ENCODE assay signal across 9 mouse cellular contexts in the genomic region with DNA sequence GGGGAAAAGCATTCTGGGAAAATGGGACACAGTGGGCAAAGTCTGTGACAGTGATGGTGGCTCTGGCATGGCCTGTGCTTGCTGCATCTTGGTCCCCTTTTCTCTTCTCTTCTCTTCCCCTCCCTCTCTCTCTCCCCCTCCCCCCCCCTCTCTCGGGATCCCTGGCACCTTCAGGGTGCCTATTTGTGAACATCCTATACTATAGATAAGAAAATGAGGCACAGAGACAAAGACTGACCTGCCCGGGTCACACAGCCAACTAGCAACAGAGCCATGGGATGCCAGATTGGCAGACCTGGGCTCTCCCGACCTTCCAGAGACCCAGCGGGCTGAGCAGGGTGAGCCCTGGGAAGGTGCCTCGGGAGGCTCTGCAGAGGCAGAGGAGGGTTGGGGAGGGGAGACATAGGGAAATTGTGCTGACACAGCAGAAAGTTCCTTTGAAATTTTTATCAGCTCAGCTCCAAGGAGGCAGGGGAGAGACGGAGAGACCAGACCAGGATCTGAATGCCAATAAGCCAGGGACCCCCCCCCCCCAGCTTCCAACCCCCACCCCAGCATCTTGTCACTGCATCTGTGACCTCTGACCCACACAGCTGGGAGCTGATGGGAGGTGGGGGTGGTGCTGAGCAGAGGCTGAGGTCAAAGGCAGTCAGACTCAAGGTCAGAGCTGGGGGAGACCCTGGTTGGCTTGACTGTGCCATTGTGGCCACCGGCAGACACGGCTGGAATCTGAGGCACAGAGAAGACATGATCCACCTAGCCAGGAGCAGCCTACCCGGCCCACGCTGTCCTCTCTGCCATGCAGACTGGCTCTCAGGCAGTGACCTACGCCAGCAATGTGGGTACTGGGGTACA. TPM values are rescaled to one million over a fixed set of nuclear protein-coding genes. Genes with fewer than 3 reads are reported as not detected.
DNase-seq lines count a peak whose midpoint lies in the region; ATAC-seq and TF ChIP-seq lines count a peak whose summit lies in the region.
"Had no signal": no experiment of that assay in that cellular context is flagged by ENCODE, and none has a peak within 500 bp of the region (broad histone marks: within the 10 kb centered on the region; RNA-seq: fewer than 3 reads in every experiment).

No protein-coding gene starts in this region.

- TF ChIP-seq CTCF in layer of hippocampus, adult 2 months (conservative IDR thresholded peaks at IDR 0.05), result no peak

- in situ Hi-C loops in ES-E14 (cut with MboI; ENCODE audit: low sequenced_read_pairs in 2 of 2, unreplicated experiment in 2 of 2), result no loop called here

- H3K9ac ChIP-seq in ES-E14 (ENCODE audit: insufficient read depth, low read depth, low read length, poor library complexity, severe bottlenecking), result no peak overlapping the region; the same call in 1 of the 2 replicates
- 0 out of 2 replicates have a peak overlapping the region, but pooled peaks have one; percentile 6 for H3K9ac ChIP-seq in embryonic facial prominence, embryonic 12.5 days
- H3K9ac ChIP-seq in hindbrain, embryonic 16.5 days (ENCODE audit: low read depth, low read length), result no peak overlapping the region

- no peak overlapping the region for H3K4me2 ChIP-seq in embryonic facial prominence, embryonic 12.5 days (replicated peaks)
- no peak overlapping the region for H3K4me2 ChIP-seq in hindbrain, embryonic 16.5 days (ENCODE audit: low read length)

- H3K4me3 ChIP-seq in layer of hippocampus, adult 2 months, result no peak overlapping the region
- H3K4me3 ChIP-seq in ES-E14 (ENCODE audit: insufficient read depth in 1 of 2, low read depth in 1 of 2, low read length in 2 of 2, poor library complexity in 1 of 2, severe bottlenecking in 1 of 2), result peak overlapping the region; percentile 9 to 37; a peak in 2 of 4 replicates
- H3K4me3 ChIP-seq in embryonic facial prominence, embryonic 12.5 days, result no peak overlapping the region
- no peak overlapping the region for H3K4me3 ChIP-seq in hindbrain, embryonic 16.5 days (ENCODE audit: low read length)

- ATAC-seq in embryonic facial prominence, embryonic 12.5 days (ENCODE audit: insufficient number of reproducible peaks, insufficient read depth, low FRiP score, low TSS enrichment), result no peak
- no peak for ATAC-seq in hindbrain, embryonic 16.5 days

- peaks cover 8 to 53% of the 10 kb centered on the region in 2 experiments for H3K4me1 ChIP-seq in ES-E14 (ENCODE audit: control insufficient read depth in 2 of 2, insufficient read depth in 2 of 2, low read length in 2 of 2, poor library complexity in 1 of 2)
- H3K4me1 ChIP-seq in embryonic facial prominence, embryonic 12.5 days, result peaks cover 49% of the 10 kb centered on the region
- H3K4me1 ChIP-seq in hindbrain, embryonic 16.5 days (ENCODE audit: control insufficient read depth, insufficient read depth, low read depth, low read length), result peaks cover 42% of the 10 kb centered on the region

- no peaks in the 10 kb centered on the region for H3K36me3 ChIP-seq in ES-E14 (ENCODE audit: control insufficient read depth, insufficient read depth, low read length, poor library complexity, severe bottlenecking)
- 0 out of 2 replicates have a peak, but pooled peaks cover 12% of the 10 kb centered on the region for H3K36me3 ChIP-seq in embryonic facial prominence, embryonic 12.5 days
- H3K36me3 ChIP-seq in hindbrain, embryonic 16.5 days (ENCODE audit: control insufficient read depth, insufficient read depth, low read length), result 0 out of 2 replicates have a peak, but pooled peaks cover 4% of the 10 kb centered on the region

- 43% methylated on average over 11 of the region's 11 CpGs for WGBS in embryonic facial prominence, embryonic 12.5 days
- WGBS in hindbrain, embryonic 16.5 days, result 45% methylated on average over 11 of the region's 11 CpGs

- H3K27ac ChIP-seq in layer of hippocampus, adult 2 months, result peak overlapping the region; percentile 96; the same call in 1 of the 2 replicates
- 0 out of 2 replicates have a peak overlapping the region, but pooled peaks have one; percentile 27 for H3K27ac ChIP-seq in ES-E14 (ENCODE audit: insufficient read depth, low read depth, low read length, poor library complexity, severe bottlenecking)
- H3K27ac ChIP-seq in embryonic facial prominence, embryonic 12.5 days, result no peak overlapping the region
- H3K27ac ChIP-seq in hindbrain, embryonic 16.5 days (ENCODE audit: low read depth, low read length), result peak overlapping the region; percentile 36; the same call in 1 of the 2 replicates

- no peak for DNase-seq in layer of hippocampus, adult 2 months (ENCODE audit: low spot score in 2 of 2)
- no peak for DNase-seq in layer of hippocampus, postnatal 25 days (ENCODE audit: extremely low spot score in 1 of 2, low spot score in 1 of 2)
- no peak for DNase-seq in ES-E14 (ENCODE audit: low read depth, low spot score)
- no peak for DNase-seq in B cell, adult 2 months
- no peak for DNase-seq in adipocyte (ENCODE audit: low spot score)
- DNase-seq in Muller cell, postnatal 12 days (ENCODE audit: inconsistent ontology term), result no peak
- DNase-seq: lung, postnatal 36 days had no signal

- 0 out of 2 replicates have a peak, but pooled peaks cover under 1% of the 10 kb centered on the region for H3K27me3 ChIP-seq in embryonic facial prominence, embryonic 12.5 days
- H3K27me3 ChIP-seq in hindbrain, embryonic 16.5 days (replicated peaks; ENCODE audit: control insufficient read depth, insufficient read depth, low read length), result no peaks in the 10 kb centered on the region

- H3K9me3 ChIP-seq in ES-E14 (ENCODE audit: control insufficient read depth, insufficient read depth, low read depth, low read length), result no peaks in the 10 kb centered on the region
- no peaks in the 10 kb centered on the region for H3K9me3 ChIP-seq in embryonic facial prominence, embryonic 12.5 days
- H3K9me3 ChIP-seq in hindbrain, embryonic 16.5 days (ENCODE audit: control insufficient read depth, low read length), result no peaks in the 10 kb centered on the region

TF ChIP-seq in ES-E14, 5 proteins besides CTCF, POLR2A, EP300 and RAD21:
- TF ChIP-seq MAFK (IDR thresholded peaks at IDR 0.05; ENCODE audit: insufficient read depth, low read depth, low read length), result peak; percentile 99
- TF ChIP-seq HCFC1 (IDR thresholded peaks at IDR 0.05; ENCODE audit: borderline replicate concordance, insufficient read depth, low read length), result no peak

RNA-seq across cellular contexts. Expression of a gene that starts 25.6 kb away (rescaled TPM):
- 1 to 10 TPM; 1.9 to 2.1 TPM for total RNA-seq in layer of hippocampus, adult 2 months (2021)
- 1 to 10 TPM; 1.4 to 3.1 TPM for total RNA-seq in layer of hippocampus, postnatal 25 days (2021)
- total RNA-seq in ES-E14 (2012; rRNA removed), result 1.7 TPM in 2 replicates
- polyA plus RNA-seq in embryonic facial prominence, embryonic 12.5 days (2016; fragmentation: Nextera tagmentation; extraction: Ambion mirVana), result 3.1 and 3.4 TPM in 2 replicates
- polyA plus RNA-seq in hindbrain, embryonic 16.5 days (2015; fragmentation: Nextera tagmentation; extraction: Ambion mirVana), result 1.6 and 2.3 TPM in 2 replicates

RNA-seq across cellular contexts. Expression of a gene that starts 29.6 kb away (rescaled TPM):
- 1 to 10 TPM; 5.5 to 8.1 TPM for total RNA-seq in layer of hippocampus, adult 2 months (2021)
- total RNA-seq in layer of hippocampus, postnatal 25 days (2021), result 1 to 10 TPM; 3.2 to 4.7 TPM
- total RNA-seq in ES-E14 (2012; rRNA removed), result 2.5 and 2.7 TPM in 2 replicates
- polyA plus RNA-seq in embryonic facial prominence, embryonic 12.5 days (2016; fragmentation: Nextera tagmentation; extraction: Ambion mirVana), result 2.0 and 3.8 TPM in 2 replicates
- polyA plus RNA-seq in hindbrain, embryonic 16.5 days (2015; fragmentation: Nextera tagmentation; extraction: Ambion mirVana), result 1.5 and 2.2 TPM in 2 replicates

RNA-seq across cellular contexts. Expression of a gene that starts 34.2 kb away (rescaled TPM):
- 1 to 10 TPM; 4.4 to 6.1 TPM for total RNA-seq in layer of hippocampus, adult 2 months (2021)
- total RNA-seq in layer of hippocampus, postnatal 25 days (2021), result 1 to 10 TPM; 2.6 to 3.7 TPM
- total RNA-seq in ES-E14 (2012; rRNA removed), result 1.1 and 1.8 TPM in 2 replicates
- 2.9 and 4.1 TPM in 2 replicates for polyA plus RNA-seq in embryonic facial prominence, embryonic 12.5 days (2016; fragmentation: Nextera tagmentation; extraction: Ambion mirVana)
- 7.9 and 9.4 TPM in 2 replicates for polyA plus RNA-seq in hindbrain, embryonic 16.5 days (2015; fragmentation: Nextera tagmentation; extraction: Ambion mirVana)

RNA-seq across cellular contexts. Expression of a gene that starts 34.2 kb away (rescaled TPM):
- total RNA-seq in layer of hippocampus, adult 2 months (2021), result 10 to 100 TPM; 75.9 to 79.7 TPM
- 10 to 100 TPM; 79.1 to 87.1 TPM for total RNA-seq in layer of hippocampus, postnatal 25 days (2021)
- 168 and 183 TPM in 2 replicates for total RNA-seq in ES-E14 (2012; rRNA removed)
- polyA plus RNA-seq in embryonic facial prominence, embryonic 12.5 days (2016; fragmentation: Nextera tagmentation; extraction: Ambion mirVana), result 73.6 and 77.0 TPM in 2 replicates
- 99.8 and 108 TPM in 2 replicates for polyA plus RNA-seq in hindbrain, embryonic 16.5 days (2015; fragmentation: Nextera tagmentation; extraction: Ambion mirVana)

RNA-seq across cellular contexts. Expression of a gene that starts 37.0 kb away (rescaled TPM):
- 10 to 100 TPM; 60.0 to 60.1 TPM for total RNA-seq in layer of hippocampus, adult 2 months (2021)
- total RNA-seq in layer of hippocampus, postnatal 25 days (2021), result 10 to 100 TPM; 59.5 to 66.8 TPM
- 4.9 and 6.3 TPM in 2 replicates for total RNA-seq in ES-E14 (2012; rRNA removed)
- polyA plus RNA-seq in embryonic facial prominence, embryonic 12.5 days (2016; fragmentation: Nextera tagmentation; extraction: Ambion mirVana), result 46.2 and 50.8 TPM in 2 replicates
- 24.5 and 34.5 TPM in 2 replicates for polyA plus RNA-seq in hindbrain, embryonic 16.5 days (2015; fragmentation: Nextera tagmentation; extraction: Ambion mirVana)

Comparison
In these comparisons a context has a peak if more than half of its experiments do, and no peak if none do; other contexts are left out.
1. H3K4me3 ChIP-seq: peak in ES-E14 (2 of 2); none in layer of hippocampus, adult 2 months (single experiment), embryonic facial prominence, embryonic 12.5 days (single experiment) and hindbrain, embryonic 16.5 days (single experiment).